Mouse (Mus musculus) hematopoietic multipotent progenitor cell, adult 10-12 weeks (in vitro differentiated cells): ENCODE data around the gene Tex14. TPM values are rescaled to one million over a fixed set of nuclear protein-coding genes. Genes with fewer than 3 reads are reported as not detected.

Experiments used
- polyA plus RNA-seq: library from polyadenylated mRNA; stranded (reverse); fragments of >175 nt; gene quantifications from 2 replicates; pipeline ENCODE4 v1.2.3, GENCODE M21; 2012; ENCODE audit warnings: low replicate concordance

Tex14 gene
- polyA plus RNA-seq = 0.17 and 0.43 TPM in 2 replicates

DNA sequence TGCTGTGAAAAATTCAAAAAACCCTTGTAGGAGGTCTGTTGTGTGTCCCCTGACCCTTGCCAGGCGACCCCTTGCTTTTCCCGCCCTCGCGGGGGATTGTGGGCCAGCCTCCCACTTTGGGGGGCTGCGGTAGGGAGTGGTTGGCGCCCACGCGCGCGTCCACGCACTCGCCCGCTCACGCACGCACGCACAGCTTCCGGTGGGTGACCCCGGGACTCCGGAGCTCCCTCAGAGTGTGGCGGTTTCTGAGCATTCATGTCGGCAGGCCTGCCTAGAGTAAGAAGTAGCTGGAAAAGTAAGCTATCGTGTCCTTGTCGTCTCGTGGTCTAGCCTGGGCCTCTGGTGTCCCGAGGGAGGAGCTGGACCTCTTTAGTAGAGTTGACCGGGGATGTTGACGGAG is at the start of gene Tex14, which contains the start of gene Rad51c:
Gene Tex14 (plus strand): TSS at position 190 of the 400 bp plus-strand sequence.
Gene Rad51c (minus strand): TSS at position 79 of the 400 bp plus-strand sequence.

DNA sequence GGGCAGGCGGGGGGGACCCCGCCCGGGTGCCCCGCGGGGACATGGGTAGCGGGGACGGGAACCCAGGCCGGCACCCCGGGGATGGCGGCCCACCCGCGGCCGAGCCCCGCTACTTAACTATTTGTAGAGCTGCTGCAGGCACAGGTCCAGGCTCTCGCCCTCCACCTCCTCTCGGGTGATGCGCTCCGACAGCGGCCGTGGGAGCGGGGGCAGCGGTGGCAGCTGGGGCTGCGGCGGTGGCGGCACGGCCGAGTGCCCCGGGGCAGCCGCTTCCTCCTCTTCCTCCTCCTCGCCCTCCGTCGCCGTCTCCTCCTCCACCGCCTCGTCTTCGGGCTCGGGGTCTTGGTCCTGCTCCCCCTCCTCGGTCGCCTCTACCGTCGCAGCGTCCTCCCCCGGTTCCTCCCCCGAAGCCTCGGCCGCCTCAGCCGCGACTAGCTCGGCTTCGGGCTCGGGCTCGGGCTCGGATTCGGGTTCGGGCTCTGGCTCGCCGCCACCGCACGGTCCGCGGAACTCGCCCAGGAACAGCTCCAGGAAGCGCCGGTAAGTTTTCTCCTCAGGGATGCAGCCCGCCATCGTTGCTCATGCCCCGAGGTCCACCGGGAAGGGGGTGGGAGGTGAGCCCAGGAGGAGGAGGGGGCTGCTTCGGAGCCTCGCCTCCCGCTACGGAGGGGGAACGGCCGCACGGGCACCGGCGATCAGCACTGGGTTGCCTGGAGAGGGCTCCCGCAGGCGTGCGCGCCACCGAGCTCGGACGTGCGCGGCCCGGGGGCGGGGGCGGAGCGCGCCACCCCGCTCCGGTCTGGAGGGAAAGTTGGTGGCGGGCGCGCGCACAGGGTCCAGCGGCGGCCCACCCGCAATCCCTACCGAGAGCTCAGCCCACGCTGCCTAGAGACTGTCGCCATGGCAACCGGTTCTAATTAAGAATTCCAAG is 46.3 kb upstream of the Tex14 start, which contains the start of gene Ppm1e:
Gene Ppm1e (minus strand): TSS at position 693 of the 931 bp plus-strand sequence.

DNA sequence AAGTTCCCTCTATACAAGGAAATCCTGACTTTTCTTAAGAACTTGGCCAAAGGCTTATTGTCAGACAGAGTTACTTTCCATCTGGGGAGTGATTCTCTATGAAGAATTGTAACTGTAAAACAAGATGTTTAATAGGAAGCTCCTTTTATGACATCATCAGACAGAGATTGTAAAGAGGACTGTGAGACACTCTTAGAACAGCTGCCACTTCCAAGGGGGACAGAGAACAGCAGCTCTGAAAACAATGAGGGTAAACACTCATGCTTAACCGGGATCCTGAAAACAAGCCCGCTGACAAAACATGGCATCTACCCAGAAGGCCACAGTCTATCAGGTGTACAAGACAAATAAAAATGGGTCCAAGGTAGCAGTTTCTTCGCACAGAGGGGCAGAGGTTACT is 161.6 kb downstream of the Tex14 start, which contains the start of gene Gm11492:
Gene Gm11492 (plus strand): TSS at position 153 of the 400 bp plus-strand sequence.

DNA sequence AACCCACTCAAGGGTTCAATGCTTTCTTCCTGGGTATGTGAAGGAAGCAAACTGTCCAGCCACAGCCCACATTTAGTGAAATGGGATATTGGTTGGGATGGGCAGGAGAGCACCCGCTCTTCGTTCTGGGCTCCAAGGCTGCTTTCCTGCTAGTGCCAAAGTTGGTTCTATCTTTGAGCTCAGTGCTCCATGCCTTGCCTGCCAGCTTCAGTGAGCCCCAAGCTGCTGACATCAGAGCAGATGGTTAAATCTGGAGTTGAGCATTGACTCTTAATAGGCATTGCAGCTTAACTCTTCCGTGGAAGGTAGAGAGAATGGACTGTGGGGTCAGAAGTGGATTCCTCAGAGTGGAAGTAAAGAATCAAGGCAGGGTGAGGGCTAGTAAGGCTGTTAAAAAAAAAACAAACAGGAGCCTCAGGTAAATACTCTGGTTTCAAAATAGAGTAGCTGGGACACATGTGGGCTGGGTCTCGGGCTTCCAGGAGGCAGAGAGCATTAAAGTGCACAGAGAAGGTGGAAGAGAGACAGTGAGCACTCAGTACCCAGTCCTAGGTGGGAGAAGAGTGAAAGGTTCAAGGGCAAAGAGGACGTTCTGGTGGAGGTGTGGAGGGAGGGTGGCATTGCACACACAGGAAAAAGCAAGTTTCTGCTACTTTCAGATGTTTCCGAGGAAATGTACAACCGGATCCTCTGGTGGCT is 163.5 kb downstream of the Tex14 start, which contains the start of gene Sept4:
Gene Sept4 (plus strand): TSS at position 649 of the 699 bp plus-strand sequence.

DNA sequence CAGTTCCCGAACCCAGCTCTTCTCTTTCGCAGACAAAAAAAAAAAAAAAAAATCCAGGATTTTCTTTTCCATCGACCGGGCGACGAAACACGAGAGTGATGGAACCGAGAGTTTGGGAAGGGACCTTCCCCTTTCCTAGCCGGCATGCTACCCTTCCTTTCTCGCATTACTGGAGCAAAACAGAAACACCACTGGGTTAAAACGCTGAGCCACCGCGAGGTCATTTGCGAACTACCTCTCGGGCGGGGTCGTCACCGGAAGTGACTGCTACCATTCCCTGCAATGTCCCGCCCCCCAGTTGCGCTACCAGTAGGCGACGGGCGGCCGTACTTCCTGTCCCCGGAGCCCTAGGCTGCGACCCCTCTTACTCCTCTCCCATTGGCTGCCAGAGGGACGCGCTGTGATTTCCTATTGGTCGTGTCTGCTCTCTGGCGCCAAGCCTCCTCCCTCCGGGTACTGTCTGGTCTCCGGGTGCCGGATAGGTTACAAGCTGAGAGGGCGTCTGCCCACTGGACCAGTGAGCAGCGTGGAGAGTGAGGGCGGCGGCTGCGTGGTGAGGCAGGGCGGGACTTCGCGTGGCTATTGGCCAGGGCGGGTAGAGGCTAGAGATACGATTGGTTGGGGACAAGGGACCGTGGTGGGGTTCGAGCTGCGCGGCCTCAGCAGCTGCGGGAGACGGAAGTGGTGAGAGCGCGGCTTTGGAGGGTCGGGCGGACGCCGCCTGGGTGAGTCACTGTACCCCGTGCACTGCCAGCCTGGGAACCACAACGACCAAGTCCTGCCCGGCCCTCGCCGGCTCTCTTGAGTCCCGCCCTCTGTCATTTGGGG is 186.9 kb downstream of the Tex14 start, which contains the start of gene Mtmr4:
Gene Mtmr4 (plus strand): TSS at position 637 of the 828 bp plus-strand sequence.

Other genes starting within 250 kb of the Tex14 start
- gene Ppm1e, start 46.0 kb upstream of the Tex14 start, polyA plus RNA-seq = 2.1 and 7.2 TPM in 2 replicates
- gene Rad51c, start 111 bp upstream of the Tex14 start, polyA plus RNA-seq = 0.79 and 0.84 TPM in 2 replicates
- gene Gm11492, start 161.6 kb downstream of the Tex14 start, polyA plus RNA-seq = not detected in 2 replicates
- gene Sept4, start 163.8 kb downstream of the Tex14 start, polyA plus RNA-seq = 0.97 and 1.3 TPM in 2 replicates
- gene Mtmr4, start 187.1 kb downstream of the Tex14 start, polyA plus RNA-seq = 22.3 and 42.2 TPM in 2 replicates
- 0.10 TPM in 1 of 2 replicates, not detected in the other for gene Hsf5, start 212.1 kb downstream of the Tex14 start, polyA plus RNA-seq